Mouse (Mus musculus): ENCODE results near the gene Rtkn2. TPM values are rescaled to one million over a fixed set of nuclear protein-coding genes. Genes with fewer than 3 reads are reported as not detected.

Rtkn2 gene
- polyA plus RNA-seq, 1 experiment, result 3.5 TPM

GRCm38 (mm10) chr10:67983776-67984175, 4.4 kb downstream of the Rtkn2 start:
- peak overlapping the region; percentile 71 for H3K4me2 ChIP-seq (ENCODE audit: low read depth)
- no peaks in the 10 kb centered on the region for H3K27me3 ChIP-seq (ENCODE audit: control insufficient read depth, insufficient read depth, insufficient read length)
- peak overlapping the region; percentile 12 for H3K4me3 ChIP-seq
- peaks cover 12% of the 10 kb centered on the region for H3K79me2 ChIP-seq (ENCODE audit: control insufficient read depth, insufficient read depth)
- TF ChIP-seq REST (IDR thresholded peaks at IDR 0.05; ENCODE audit: insufficient read depth, insufficient read length), result no peak
- no peak for TF ChIP-seq POLR2AphosphoS2 (IDR thresholded peaks at IDR 0.05; ENCODE audit: insufficient read length, low read depth)
- no peak for TF ChIP-seq CEBPB (IDR thresholded peaks at IDR 0.05; ENCODE audit: insufficient read depth, poor library complexity, severe bottlenecking)
- TF ChIP-seq POLR2A (IDR thresholded peaks at IDR 0.05; ENCODE audit: insufficient read length, low read depth), result no peak
- no peak for TF ChIP-seq TCF3 (IDR thresholded peaks at IDR 0.05; ENCODE audit: insufficient read length, low read depth)
- no peak for TF ChIP-seq MAX (IDR thresholded peaks at IDR 0.05; ENCODE audit: low read depth)
- no peak for TF ChIP-seq MYOD1 (IDR thresholded peaks at IDR 0.05; ENCODE audit: control insufficient read depth in 1 of 3, insufficient read length in 2 of 3, low read depth in 2 of 3)
- no peak for TF ChIP-seq E2F4 (IDR thresholded peaks at IDR 0.05; ENCODE audit: insufficient read depth)
- no peak for TF ChIP-seq MYOG (IDR thresholded peaks at IDR 0.05; ENCODE audit: control insufficient read depth in 1 of 3, insufficient read depth in 1 of 3, insufficient read length in 2 of 3, low read depth in 2 of 3)
- H3K36me3 ChIP-seq (ENCODE audit: control insufficient read depth, insufficient read depth), result no peaks in the 10 kb centered on the region
- no peak overlapping the region for H3ac ChIP-seq (ENCODE audit: control insufficient read depth, insufficient read length)

GRCm38 (mm10) chr10:67984271-67984943, 5.0 kb downstream of the Rtkn2 start:
- no peaks in the 10 kb centered on the region for H3K27me3 ChIP-seq (ENCODE audit: control insufficient read depth, insufficient read depth, insufficient read length)
- no peaks in the 10 kb centered on the region for H3K36me3 ChIP-seq (ENCODE audit: control insufficient read depth, insufficient read depth)
- H3ac ChIP-seq (ENCODE audit: control insufficient read depth, insufficient read length), result no peak overlapping the region
- TF ChIP-seq CEBPB (IDR thresholded peaks at IDR 0.05; ENCODE audit: insufficient read depth, poor library complexity, severe bottlenecking) (0 out of 2 replicates have a peak, but pooled peaks have one; percentile 42), POLR2AphosphoS2 (IDR thresholded peaks at IDR 0.05; ENCODE audit: insufficient read length, low read depth) (no peak)
- peaks cover 12% of the 10 kb centered on the region for H3K79me2 ChIP-seq (ENCODE audit: control insufficient read depth, insufficient read depth)
- peak overlapping the region; percentile 12 for H3K4me3 ChIP-seq
- peak overlapping the region; percentile 71 for H3K4me2 ChIP-seq (ENCODE audit: low read depth)

- peak overlapping the region; percentile 71 for H3K4me2 ChIP-seq (ENCODE audit: low read depth)
- no peak for TF ChIP-seq E2F4 (IDR thresholded peaks at IDR 0.05; ENCODE audit: insufficient read depth)
- no peak for TF ChIP-seq CEBPB (IDR thresholded peaks at IDR 0.05; ENCODE audit: insufficient read depth, poor library complexity, severe bottlenecking)
- TF ChIP-seq SRF (IDR thresholded peaks at IDR 0.05; ENCODE audit: control insufficient read depth, insufficient read length, low read depth), result no peak
- no peak for TF ChIP-seq MAX (IDR thresholded peaks at IDR 0.05; ENCODE audit: low read depth)
- TF ChIP-seq POLR2A (IDR thresholded peaks at IDR 0.05; ENCODE audit: insufficient read length, low read depth), result no peak
- no peak for TF ChIP-seq POLR2AphosphoS2 (IDR thresholded peaks at IDR 0.05; ENCODE audit: insufficient read length, low read depth)
- no peak for TF ChIP-seq MYOG (IDR thresholded peaks at IDR 0.05; ENCODE audit: control insufficient read depth in 1 of 3, insufficient read depth in 1 of 3, insufficient read length in 2 of 3, low read depth in 2 of 3)
- no peak for TF ChIP-seq MYOD1 (IDR thresholded peaks at IDR 0.05; ENCODE audit: control insufficient read depth in 1 of 3, insufficient read length in 2 of 3, low read depth in 2 of 3)
- no peak for TF ChIP-seq REST (IDR thresholded peaks at IDR 0.05; ENCODE audit: insufficient read depth, insufficient read length)
- TF ChIP-seq TCF3 (IDR thresholded peaks at IDR 0.05; ENCODE audit: insufficient read length, low read depth), result no peak
- no peak for TF ChIP-seq USF1 (IDR thresholded peaks at IDR 0.05; ENCODE audit: low read depth)
- no peak for TF ChIP-seq TCF12 (IDR thresholded peaks at IDR 0.05; ENCODE audit: insufficient read depth, poor library complexity, severe bottlenecking)
- H3K79me2 ChIP-seq (ENCODE audit: control insufficient read depth, insufficient read depth), result peaks cover 12% of the 10 kb centered on the region
- no peak overlapping the region for H3K4me3 ChIP-seq
- no peaks in the 10 kb centered on the region for H3K27me3 ChIP-seq (ENCODE audit: control insufficient read depth, insufficient read depth, insufficient read length)
- no peak overlapping the region for H3ac ChIP-seq (ENCODE audit: control insufficient read depth, insufficient read length)
- no peaks in the 10 kb centered on the region for H3K36me3 ChIP-seq (ENCODE audit: control insufficient read depth, insufficient read depth)
These were observed 5.7 kb downstream of the Rtkn2 start for GRCm38 (mm10) chr10:67985100-67985499.

- Histone ChIP-seq H3ac (ENCODE audit: control insufficient read depth, insufficient read length) (no peak overlapping the region), H3K4me3 (no peak overlapping the region), H3K36me3 (ENCODE audit: control insufficient read depth, insufficient read depth) (no peaks in the 10 kb centered on the region), H3K79me2 (ENCODE audit: control insufficient read depth, insufficient read depth) (no peaks in the 10 kb centered on the region), H3K27me3 (ENCODE audit: control insufficient read depth, insufficient read depth, insufficient read length) (no peaks in the 10 kb centered on the region), H3K4me2 (ENCODE audit: low read depth) (no peak overlapping the region)
- no peak for TF ChIP-seq USF1 (IDR thresholded peaks at IDR 0.05; ENCODE audit: low read depth)
- no peak for TF ChIP-seq POLR2AphosphoS2 (IDR thresholded peaks at IDR 0.05; ENCODE audit: insufficient read length, low read depth)
- TF ChIP-seq TCF3 (IDR thresholded peaks at IDR 0.05; ENCODE audit: insufficient read length, low read depth), result no peak
- no peak for TF ChIP-seq REST (IDR thresholded peaks at IDR 0.05; ENCODE audit: insufficient read depth, insufficient read length)
- no peak for TF ChIP-seq MYOG (IDR thresholded peaks at IDR 0.05; ENCODE audit: control insufficient read depth in 1 of 3, insufficient read depth in 1 of 3, insufficient read length in 2 of 3, low read depth in 2 of 3)
- no peak for TF ChIP-seq MYOD1 (IDR thresholded peaks at IDR 0.05; ENCODE audit: control insufficient read depth in 1 of 3, insufficient read length in 2 of 3, low read depth in 2 of 3)
- no peak for TF ChIP-seq SRF (IDR thresholded peaks at IDR 0.05; ENCODE audit: control insufficient read depth, insufficient read length, low read depth)
- no peak for TF ChIP-seq MAX (IDR thresholded peaks at IDR 0.05; ENCODE audit: low read depth)
- no peak for TF ChIP-seq TCF12 (IDR thresholded peaks at IDR 0.05; ENCODE audit: insufficient read depth, poor library complexity, severe bottlenecking)
- no peak for TF ChIP-seq POLR2A (IDR thresholded peaks at IDR 0.05; ENCODE audit: insufficient read length, low read depth)
- TF ChIP-seq CEBPB (IDR thresholded peaks at IDR 0.05; ENCODE audit: insufficient read depth, poor library complexity, severe bottlenecking), result no peak
- TF ChIP-seq E2F4 (IDR thresholded peaks at IDR 0.05; ENCODE audit: insufficient read depth), result no peak
These were observed 16.0 kb downstream of the Rtkn2 start for GRCm38 (mm10) chr10:67995356-67995755.

- no peaks in the 10 kb centered on the region for H3K36me3 ChIP-seq (ENCODE audit: control insufficient read depth, insufficient read depth)
- TF ChIP-seq TCF3 (IDR thresholded peaks at IDR 0.05; ENCODE audit: insufficient read length, low read depth) (no peak), E2F4 (IDR thresholded peaks at IDR 0.05; ENCODE audit: insufficient read depth) (no peak), USF1 (IDR thresholded peaks at IDR 0.05; ENCODE audit: low read depth) (no peak), TCF12 (IDR thresholded peaks at IDR 0.05; ENCODE audit: insufficient read depth, poor library complexity, severe bottlenecking) (no peak), POLR2A (IDR thresholded peaks at IDR 0.05; ENCODE audit: insufficient read length, low read depth) (no peak), POLR2AphosphoS2 (IDR thresholded peaks at IDR 0.05; ENCODE audit: insufficient read length, low read depth) (no peak)
- H3K4me2 ChIP-seq (ENCODE audit: low read depth), result no peak overlapping the region
- H3ac ChIP-seq (ENCODE audit: control insufficient read depth, insufficient read length), result no peak overlapping the region
- H3K4me3 ChIP-seq, result no peak overlapping the region
- H3K79me2 ChIP-seq (ENCODE audit: control insufficient read depth, insufficient read depth), result no peaks in the 10 kb centered on the region
- H3K27me3 ChIP-seq (ENCODE audit: control insufficient read depth, insufficient read depth, insufficient read length), result no peaks in the 10 kb centered on the region
These were observed 16.8 kb downstream of the Rtkn2 start for GRCm38 (mm10) chr10:67996171-67996570.
